Mouse (Mus musculus): ENCODE measurements around the gene Il31. TPM values are rescaled to one million over a fixed set of nuclear protein-coding genes. Genes with fewer than 3 reads are reported as not detected.
A peak's percentile ranks its signal among the peaks of the same experiment; 100 is the strongest.

Gene Il31
- polyA plus RNA-seq, 1 experiment from 2014 or later = not detected

- H3K27me3 ChIP-seq (ENCODE audit: control insufficient read depth, insufficient read depth, low read length) = no peaks in the 10 kb centered on the region
- H3K36me3 ChIP-seq (ENCODE audit: control insufficient read depth, insufficient read depth, low read length) = peaks cover 73% of the 10 kb centered on the region
- H3K4me3 ChIP-seq (replicated peaks; ENCODE audit: low read depth, low read length) = no peak overlapping the region
- H3K9me3 ChIP-seq (ENCODE audit: control insufficient read depth, low read length) = no peaks in the 10 kb centered on the region
- H3K27ac ChIP-seq (replicated peaks; ENCODE audit: low read depth, low read length) = no peak overlapping the region
- 93% methylated on average over 5 of the region's 5 CpGs for WGBS
- no peaks in the 10 kb centered on the region for H3K4me1 ChIP-seq (ENCODE audit: control insufficient read depth, insufficient read depth, low read length)
- ATAC-seq (ENCODE audit: low FRiP score, low TSS enrichment) (no peak), DNase-seq (no peak)
- no peak overlapping the region for H3K9ac ChIP-seq (replicated peaks; ENCODE audit: low read length)
- H3K4me2 ChIP-seq (ENCODE audit: low read length) = no peak overlapping the region
These were observed 44.4 kb downstream of the Il31 start for GRCm38 (mm10) chr5:123444849-123445334.

- H3K27me3 ChIP-seq (ENCODE audit: control insufficient read depth, insufficient read depth, low read length) = no peaks in the 10 kb centered on the region
- no peaks in the 10 kb centered on the region for H3K9me3 ChIP-seq (ENCODE audit: control insufficient read depth, low read length)
- no peak overlapping the region for H3K27ac ChIP-seq (replicated peaks; ENCODE audit: low read depth, low read length)
- H3K4me2 ChIP-seq (ENCODE audit: low read length) = no peak overlapping the region
- DNase-seq = peak; percentile 79
- H3K4me3 ChIP-seq (replicated peaks; ENCODE audit: low read depth, low read length) = no peak overlapping the region
- H3K4me1 ChIP-seq (ENCODE audit: control insufficient read depth, insufficient read depth, low read length) = no peaks in the 10 kb centered on the region
- no peak overlapping the region for H3K9ac ChIP-seq (replicated peaks; ENCODE audit: low read length)
- ATAC-seq (ENCODE audit: low FRiP score, low TSS enrichment) = no peak
- WGBS = 52% methylated on average over 4 of the region's 4 CpGs
- H3K36me3 ChIP-seq (ENCODE audit: control insufficient read depth, insufficient read depth, low read length) = peaks cover 65% of the 10 kb centered on the region
These were observed 45.2 kb downstream of the Il31 start for GRCm38 (mm10) chr5:123444069-123444468.

GRCm38 (mm10) chr5:123442283-123442682 lies 47.0 kb downstream of the Il31 start:
- H3K36me3 ChIP-seq (ENCODE audit: control insufficient read depth, insufficient read depth, low read length) = peaks cover 48% of the 10 kb centered on the region
- ATAC-seq (ENCODE audit: low FRiP score, low TSS enrichment) = no peak
- DNase-seq = no peak

GRCm38 (mm10) chr5:123440664-123441063 lies 48.6 kb downstream of the Il31 start:
- no peak overlapping the region for H3K27ac ChIP-seq (replicated peaks; ENCODE audit: low read depth, low read length)
- 70% methylated on average over 4 of the region's 4 CpGs for WGBS
- H3K27me3 ChIP-seq (ENCODE audit: control insufficient read depth, insufficient read depth, low read length) = no peaks in the 10 kb centered on the region
- H3K36me3 ChIP-seq (ENCODE audit: control insufficient read depth, insufficient read depth, low read length) = peaks cover 34% of the 10 kb centered on the region
- no peaks in the 10 kb centered on the region for H3K4me1 ChIP-seq (ENCODE audit: control insufficient read depth, insufficient read depth, low read length)
- H3K4me3 ChIP-seq (replicated peaks; ENCODE audit: low read depth, low read length) = no peak overlapping the region
- DNase-seq = peak; percentile 41
- no peaks in the 10 kb centered on the region for H3K9me3 ChIP-seq (ENCODE audit: control insufficient read depth, low read length)
- H3K9ac ChIP-seq (replicated peaks; ENCODE audit: low read length) = no peak overlapping the region
- H3K4me2 ChIP-seq (ENCODE audit: low read length) = no peak overlapping the region
- no peak for ATAC-seq (ENCODE audit: low FRiP score, low TSS enrichment)

More at GRCm38 (mm10) chr5:123442283-123442682, 47.0 kb downstream of the Il31 start:
- Histone ChIP-seq H3K9ac (replicated peaks; ENCODE audit: low read length) (no peak overlapping the region), H3K4me2 (ENCODE audit: low read length) (no peak overlapping the region), H3K27ac (replicated peaks; ENCODE audit: low read depth, low read length) (no peak overlapping the region), H3K4me3 (replicated peaks; ENCODE audit: low read depth, low read length) (no peak overlapping the region), H3K9me3 (ENCODE audit: control insufficient read depth, low read length) (no peaks in the 10 kb centered on the region), H3K27me3 (ENCODE audit: control insufficient read depth, insufficient read depth, low read length) (no peaks in the 10 kb centered on the region), H3K4me1 (ENCODE audit: control insufficient read depth, insufficient read depth, low read length) (no peaks in the 10 kb centered on the region)
- 95% methylated on average over 3 of the region's 3 CpGs for WGBS

GRCm38 (mm10) chr5:123439941-123440340 lies 49.3 kb downstream of the Il31 start:
- Histone ChIP-seq H3K4me1 (ENCODE audit: control insufficient read depth, insufficient read depth, low read length) (no peaks in the 10 kb centered on the region), H3K27ac (replicated peaks; ENCODE audit: low read depth, low read length) (no peak overlapping the region), H3K4me2 (ENCODE audit: low read length) (no peak overlapping the region), H3K4me3 (replicated peaks; ENCODE audit: low read depth, low read length) (no peak overlapping the region), H3K9ac (replicated peaks; ENCODE audit: low read length) (no peak overlapping the region), H3K36me3 (ENCODE audit: control insufficient read depth, insufficient read depth, low read length) (peaks cover 27% of the 10 kb centered on the region), H3K27me3 (ENCODE audit: control insufficient read depth, insufficient read depth, low read length) (no peaks in the 10 kb centered on the region), H3K9me3 (ENCODE audit: control insufficient read depth, low read length) (no peaks in the 10 kb centered on the region)
- no peak for ATAC-seq (ENCODE audit: low FRiP score, low TSS enrichment)
- DNase-seq = peak; percentile 46
- WGBS = 76% methylated on average over 4 of the region's 4 CpGs

GRCm38 (mm10) chr5:123439312-123439711 lies 50.0 kb downstream of the Il31 start:
- Histone ChIP-seq H3K27me3 (ENCODE audit: control insufficient read depth, insufficient read depth, low read length) (no peaks in the 10 kb centered on the region), H3K4me1 (ENCODE audit: control insufficient read depth, insufficient read depth, low read length) (no peaks in the 10 kb centered on the region), H3K4me3 (replicated peaks; ENCODE audit: low read depth, low read length) (no peak overlapping the region), H3K9me3 (ENCODE audit: control insufficient read depth, low read length) (no peaks in the 10 kb centered on the region), H3K27ac (replicated peaks; ENCODE audit: low read depth, low read length) (no peak overlapping the region), H3K36me3 (ENCODE audit: control insufficient read depth, insufficient read depth, low read length) (peaks cover 20% of the 10 kb centered on the region), H3K9ac (replicated peaks; ENCODE audit: low read length) (no peak overlapping the region), H3K4me2 (ENCODE audit: low read length) (no peak overlapping the region)
- DNase-seq = no peak
- WGBS = 93% methylated on average over 1 of the region's 1 CpGs
- ATAC-seq (ENCODE audit: low FRiP score, low TSS enrichment) = no peak

GRCm38 (mm10) chr5:123438381-123438780 lies 50.9 kb downstream of the Il31 start:
- no peak overlapping the region for H3K4me2 ChIP-seq (ENCODE audit: low read length)
- no peaks in the 10 kb centered on the region for H3K4me1 ChIP-seq (ENCODE audit: control insufficient read depth, insufficient read depth, low read length)
- DNase-seq = no peak
- H3K9me3 ChIP-seq (ENCODE audit: control insufficient read depth, low read length) = no peaks in the 10 kb centered on the region
- peaks cover 18% of the 10 kb centered on the region for H3K36me3 ChIP-seq (ENCODE audit: control insufficient read depth, insufficient read depth, low read length)
- WGBS = 91% methylated on average over 3 of the region's 3 CpGs
- H3K9ac ChIP-seq (replicated peaks; ENCODE audit: low read length) = no peak overlapping the region
- no peak overlapping the region for H3K4me3 ChIP-seq (replicated peaks; ENCODE audit: low read depth, low read length)
- H3K27ac ChIP-seq (replicated peaks; ENCODE audit: low read depth, low read length) = no peak overlapping the region
- no peaks in the 10 kb centered on the region for H3K27me3 ChIP-seq (ENCODE audit: control insufficient read depth, insufficient read depth, low read length)
- no peak for ATAC-seq (ENCODE audit: low FRiP score, low TSS enrichment)

GRCm38 (mm10) chr5:123436780-123437175 lies 52.5 kb downstream of the Il31 start:
- H3K27ac ChIP-seq (replicated peaks; ENCODE audit: low read depth, low read length) = no peak overlapping the region
- H3K4me2 ChIP-seq (ENCODE audit: low read length) = no peak overlapping the region
- H3K36me3 ChIP-seq (ENCODE audit: control insufficient read depth, insufficient read depth, low read length) = peaks cover 3% of the 10 kb centered on the region; the same call in 1 of the 2 replicates
- DNase-seq (peak; percentile 81), ATAC-seq (ENCODE audit: low FRiP score, low TSS enrichment) (no peak)
- no peaks in the 10 kb centered on the region for H3K27me3 ChIP-seq (ENCODE audit: control insufficient read depth, insufficient read depth, low read length)
- H3K4me1 ChIP-seq (ENCODE audit: control insufficient read depth, insufficient read depth, low read length) = no peaks in the 10 kb centered on the region
- 29% methylated on average over 4 of the region's 4 CpGs for WGBS
- H3K4me3 ChIP-seq (replicated peaks; ENCODE audit: low read depth, low read length) = no peak overlapping the region
- H3K9me3 ChIP-seq (ENCODE audit: control insufficient read depth, low read length) = no peaks in the 10 kb centered on the region
- no peak overlapping the region for H3K9ac ChIP-seq (replicated peaks; ENCODE audit: low read length)

GRCm38 (mm10) chr5:123436071-123436779 lies 53.1 kb downstream of the Il31 start:
- Histone ChIP-seq H3K27ac (replicated peaks; ENCODE audit: low read depth, low read length) (no peak overlapping the region), H3K4me2 (ENCODE audit: low read length) (no peak overlapping the region), H3K9me3 (ENCODE audit: control insufficient read depth, low read length) (no peaks in the 10 kb centered on the region), H3K36me3 (ENCODE audit: control insufficient read depth, insufficient read depth, low read length) (0 out of 2 replicates have a peak, but pooled peaks cover 2% of the 10 kb centered on the region), H3K4me3 (replicated peaks; ENCODE audit: low read depth, low read length) (no peak overlapping the region), H3K27me3 (ENCODE audit: control insufficient read depth, insufficient read depth, low read length) (no peaks in the 10 kb centered on the region), H3K9ac (replicated peaks; ENCODE audit: low read length) (0 out of 2 replicates have a peak overlapping the region, but pooled peaks have one; percentile 9), H3K4me1 (ENCODE audit: control insufficient read depth, insufficient read depth, low read length) (no peaks in the 10 kb centered on the region)
- ATAC-seq (ENCODE audit: low FRiP score, low TSS enrichment) = no peak
- DNase-seq = peak; percentile 8
- WGBS = 52% methylated on average over 8 of the region's 8 CpGs
